Mouse (Mus musculus): ENCODE data around the gene Slc22a14. TPM values are rescaled to one million over a fixed set of nuclear protein-coding genes. Genes with fewer than 3 reads are reported as not detected.

Slc22a14 gene
- total RNA-seq (2014; rRNA removed) (not detected in 2 replicates), polyA plus RNA-seq (2012; rRNA removed) (not detected in 2 replicates)

- Histone ChIP-seq H3K36me3 (ENCODE audit: control insufficient read depth, insufficient read depth, low read length) (peaks cover 61% of the 10 kb centered on the region), H3K4me3 (ENCODE audit: insufficient read depth, low read depth, low read length) (no peak within 1 kb of the TSS), H3K79me2 (ENCODE audit: control insufficient read depth, insufficient read depth, low read length) (peaks cover 8% of the 10 kb centered on the region; the same call in 1 of the 2 replicates), H3K27ac (replicated peaks; ENCODE audit: insufficient read depth, low read depth, low read length) (no peak within 1 kb of the TSS), H3K9ac (ENCODE audit: low read depth, low read length) (no peak within 1 kb of the TSS), H3K4me1 (ENCODE audit: control insufficient read depth, insufficient read depth, low read length) (no peaks in the 10 kb centered on the region), H3K27me3 (ENCODE audit: control insufficient read depth, insufficient read depth, low read length) (no peaks in the 10 kb centered on the region)
- no peak for TF ChIP-seq POLR2A (IDR thresholded peaks at IDR 0.05; ENCODE audit: extremely low read depth, insufficient read depth, low read length)
- TF ChIP-seq CTCF (IDR thresholded peaks at IDR 0.05; ENCODE audit: low read depth, low read length) = no peak
- DNase-seq (ENCODE audit: extremely low read depth, low read depth, low spot score) = no peak
- WGBS = 66% methylated on average over 7 of the region's 7 CpGs
Observed at GRCm38 (mm10) chr9:119365284-119365683, at the start of gene Slc22a14. Gene Slc22a14, minus strand, starts transcription at chr9:119365553.

- Histone ChIP-seq H3K79me2 (ENCODE audit: control insufficient read depth, insufficient read depth, low read length) (peaks cover 42% of the 10 kb centered on the region), H3K27me3 (ENCODE audit: control insufficient read depth, insufficient read depth, low read length) (no peaks in the 10 kb centered on the region), H3K4me1 (ENCODE audit: control insufficient read depth, insufficient read depth, low read length) (peaks cover 14% of the 10 kb centered on the region), H3K27ac (replicated peaks; ENCODE audit: insufficient read depth, low read depth, low read length) (no peak overlapping the region), H3K36me3 (ENCODE audit: control insufficient read depth, insufficient read depth, low read length) (no peaks in the 10 kb centered on the region), H3K9ac (ENCODE audit: low read depth, low read length) (no peak overlapping the region), H3K4me3 (ENCODE audit: insufficient read depth, low read depth, low read length) (no peak overlapping the region)
- 56% methylated on average over 5 of the region's 5 CpGs for WGBS
- TF ChIP-seq CTCF (IDR thresholded peaks at IDR 0.05; ENCODE audit: low read depth, low read length) = no peak
- TF ChIP-seq POLR2A (IDR thresholded peaks at IDR 0.05; ENCODE audit: extremely low read depth, insufficient read depth, low read length) = no peak
- peak; percentile 61 for DNase-seq (ENCODE audit: extremely low read depth, low read depth, low spot score)
Observed at GRCm38 (mm10) chr9:119409864-119410263, 44.5 kb upstream of the Slc22a14 start.

DNA sequence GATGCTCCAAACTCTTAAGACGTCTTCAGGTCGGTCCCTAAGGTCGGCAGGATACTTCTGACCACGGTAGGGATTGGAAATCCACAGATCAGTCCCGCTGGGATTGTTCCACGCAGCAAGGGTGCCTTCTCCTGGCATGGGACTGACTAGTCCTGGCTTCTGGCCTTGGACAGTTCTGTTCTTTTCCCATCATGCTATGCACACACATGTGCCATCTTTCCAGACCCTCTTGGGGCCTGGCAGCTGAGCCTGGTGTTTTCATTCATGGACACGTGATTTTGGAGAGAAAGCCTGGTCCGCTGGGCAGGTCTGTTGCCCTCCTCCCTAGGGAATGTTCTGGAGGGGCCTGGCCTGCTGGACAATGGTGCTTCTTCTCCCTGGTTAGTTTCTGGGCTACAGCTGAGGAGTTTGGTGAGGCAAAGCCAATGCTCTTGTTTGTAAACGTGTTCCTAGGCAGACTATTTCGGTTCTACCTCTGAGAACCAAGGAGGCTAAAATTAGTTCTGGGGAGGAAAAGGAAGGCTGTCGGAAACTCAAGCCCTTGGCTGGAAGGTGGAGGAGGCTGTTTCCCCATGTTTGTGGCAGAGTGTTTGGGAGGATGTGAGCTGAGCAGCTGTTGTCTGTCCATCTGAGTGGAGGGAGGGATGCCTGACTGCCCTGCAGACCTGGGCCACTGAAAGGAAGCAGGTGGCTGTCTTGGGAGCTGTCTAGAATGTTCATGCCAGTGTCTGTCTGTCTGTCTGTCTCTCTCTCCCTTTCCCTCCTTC, 43.7 kb upstream of the Slc22a14 start:
- Histone ChIP-seq H3K4me1 (ENCODE audit: control insufficient read depth, insufficient read depth, low read length) (peaks cover 14% of the 10 kb centered on the region), H3K36me3 (ENCODE audit: control insufficient read depth, insufficient read depth, low read length) (no peaks in the 10 kb centered on the region), H3K27ac (replicated peaks; ENCODE audit: insufficient read depth, low read depth, low read length) (no peak overlapping the region; the same call in 1 of the 2 replicates), H3K27me3 (ENCODE audit: control insufficient read depth, insufficient read depth, low read length) (no peaks in the 10 kb centered on the region), H3K4me3 (ENCODE audit: insufficient read depth, low read depth, low read length) (no peak overlapping the region), H3K9ac (ENCODE audit: low read depth, low read length) (no peak overlapping the region), H3K79me2 (ENCODE audit: control insufficient read depth, insufficient read depth, low read length) (peaks cover 39% of the 10 kb centered on the region)
- 75% methylated on average over 11 of the region's 11 CpGs for WGBS
- no peak for DNase-seq (ENCODE audit: extremely low read depth, low read depth, low spot score)
- no peak for TF ChIP-seq CTCF (IDR thresholded peaks at IDR 0.05; ENCODE audit: low read depth, low read length)
- no peak for TF ChIP-seq POLR2A (IDR thresholded peaks at IDR 0.05; ENCODE audit: extremely low read depth, insufficient read depth, low read length)

DNA sequence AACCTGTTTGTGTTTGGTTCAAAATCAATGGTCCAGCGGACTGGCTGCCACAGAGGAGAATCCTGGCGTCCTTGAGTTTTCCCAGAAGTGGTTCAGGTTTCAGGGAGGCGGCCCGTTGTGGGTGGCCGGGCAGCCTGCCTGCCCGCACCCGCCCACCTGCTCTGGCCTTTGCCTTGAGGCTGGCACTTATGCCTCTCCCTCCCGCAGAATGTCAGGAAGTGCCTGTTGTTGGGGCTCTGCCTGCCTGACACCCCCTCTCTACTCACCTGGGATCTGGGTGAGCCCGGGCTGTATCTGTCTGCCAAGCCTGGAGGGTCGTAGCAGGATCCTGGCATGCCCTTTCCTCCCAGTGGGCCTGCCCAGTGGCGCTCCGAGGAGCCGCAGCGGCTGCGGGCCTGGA, 42.5 kb upstream of the Slc22a14 start:
- H3K4me3 ChIP-seq (ENCODE audit: insufficient read depth, low read depth, low read length) = peak overlapping the region; percentile 18; the same call in 1 of the 2 replicates
- peak; percentile 72 for DNase-seq (ENCODE audit: extremely low read depth, low read depth, low spot score)
- H3K79me2 ChIP-seq (ENCODE audit: control insufficient read depth, insufficient read depth, low read length) = peaks cover 42% of the 10 kb centered on the region
- no peaks in the 10 kb centered on the region for H3K27me3 ChIP-seq (ENCODE audit: control insufficient read depth, insufficient read depth, low read length)
- TF ChIP-seq POLR2A (IDR thresholded peaks at IDR 0.05; ENCODE audit: extremely low read depth, insufficient read depth, low read length) (no peak), CTCF (IDR thresholded peaks at IDR 0.05; ENCODE audit: low read depth, low read length) (no peak)
- WGBS = 53% methylated on average over 15 of the region's 15 CpGs
- H3K27ac ChIP-seq (replicated peaks; ENCODE audit: insufficient read depth, low read depth, low read length) = peak overlapping the region; percentile 53
- H3K9ac ChIP-seq (ENCODE audit: low read depth, low read length) = peak overlapping the region; percentile 49; the same call in 1 of the 2 replicates
- peaks cover 21% of the 10 kb centered on the region for H3K4me1 ChIP-seq (ENCODE audit: control insufficient read depth, insufficient read depth, low read length)
- no peaks in the 10 kb centered on the region for H3K36me3 ChIP-seq (ENCODE audit: control insufficient read depth, insufficient read depth, low read length)

DNA sequence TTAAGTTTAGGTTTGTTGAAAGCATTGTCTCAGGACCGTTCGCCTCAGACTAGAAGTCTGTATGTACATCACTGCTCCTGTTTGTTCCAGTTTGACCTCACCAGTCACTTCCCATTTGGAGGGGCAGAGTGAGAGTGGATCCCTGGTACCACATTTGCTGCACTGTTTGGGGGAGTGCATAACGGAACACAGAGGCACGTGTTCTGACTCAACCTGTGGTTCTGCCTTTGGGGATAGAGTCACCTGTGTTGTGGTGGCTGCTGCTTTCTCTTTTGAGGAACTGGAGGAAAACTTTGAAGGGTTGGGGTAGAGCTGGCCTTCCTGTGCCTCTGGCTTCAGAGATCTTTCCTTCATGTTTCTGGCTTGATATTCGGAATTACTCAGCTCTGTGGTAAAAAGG, 38.7 kb upstream of the Slc22a14 start:
- TF ChIP-seq POLR2A (IDR thresholded peaks at IDR 0.05; ENCODE audit: extremely low read depth, insufficient read depth, low read length) (no peak), CTCF (IDR thresholded peaks at IDR 0.05; ENCODE audit: low read depth, low read length) (no peak)
- no peak overlapping the region for H3K9ac ChIP-seq (ENCODE audit: low read depth, low read length)
- peaks cover 23% of the 10 kb centered on the region for H3K4me1 ChIP-seq (ENCODE audit: control insufficient read depth, insufficient read depth, low read length)
- no peak overlapping the region for H3K27ac ChIP-seq (replicated peaks; ENCODE audit: insufficient read depth, low read depth, low read length)
- H3K36me3 ChIP-seq (ENCODE audit: control insufficient read depth, insufficient read depth, low read length) = no peaks in the 10 kb centered on the region
- no peaks in the 10 kb centered on the region for H3K27me3 ChIP-seq (ENCODE audit: control insufficient read depth, insufficient read depth, low read length)
- DNase-seq (ENCODE audit: extremely low read depth, low read depth, low spot score) = no peak
- H3K79me2 ChIP-seq (ENCODE audit: control insufficient read depth, insufficient read depth, low read length) = peaks cover 32% of the 10 kb centered on the region
- WGBS = 93% methylated on average over 5 of the region's 5 CpGs
- no peak overlapping the region for H3K4me3 ChIP-seq (ENCODE audit: insufficient read depth, low read depth, low read length)

- Histone ChIP-seq H3K36me3 (ENCODE audit: control insufficient read depth, insufficient read depth, low read length) (no peaks in the 10 kb centered on the region), H3K27me3 (ENCODE audit: control insufficient read depth, insufficient read depth, low read length) (no peaks in the 10 kb centered on the region), H3K27ac (replicated peaks; ENCODE audit: insufficient read depth, low read depth, low read length) (no peak overlapping the region), H3K4me1 (ENCODE audit: control insufficient read depth, insufficient read depth, low read length) (peaks cover 21% of the 10 kb centered on the region), H3K79me2 (ENCODE audit: control insufficient read depth, insufficient read depth, low read length) (peaks cover 32% of the 10 kb centered on the region), H3K4me3 (ENCODE audit: insufficient read depth, low read depth, low read length) (peak overlapping the region; percentile 93), H3K9ac (ENCODE audit: low read depth, low read length) (peak overlapping the region; percentile 98)
- WGBS = under 1% methylated on average over 26 of the region's 26 CpGs
- DNase-seq (ENCODE audit: extremely low read depth, low read depth, low spot score) = no peak
- no peak for TF ChIP-seq CTCF (IDR thresholded peaks at IDR 0.05; ENCODE audit: low read depth, low read length)
- no peak for TF ChIP-seq POLR2A (IDR thresholded peaks at IDR 0.05; ENCODE audit: extremely low read depth, insufficient read depth, low read length)
Observed at GRCm38 (mm10) chr9:119403236-119403641, 37.9 kb upstream of the Slc22a14 start.
